Mouse (Mus musculus) cerebellum, adult 2 months (tissue): Measurements from ENCODE around the gene Zfp609.

Experiments
- CTCF ChIP-seq: fragments of 200-500 bp; IDR thresholded peaks from 2 replicates; pipeline ENCODE4 v1.5.1; 2011; ENCODE audit warnings: low read depth, mild to moderate bottlenecking, control low read depth, low read length, moderate library complexity, borderline replicate concordance; ENCODE audit not compliant: insufficient read depth
- POLR2A ChIP-seq: fragments of 200-500 bp; IDR thresholded peaks from 2 replicates; pipeline ENCODE4 v1.6.1; 2011; ENCODE audit warnings: low read length, control low read depth, borderline replicate concordance; ENCODE audit not compliant: insufficient read depth

GRCm38 (mm10) chr9:65664163-65664562 is 163.2 kb downstream of the Zfp609 start:
- TF ChIP-seq POLR2A (no peak), CTCF (peak; percentile 80)
